Mouse (Mus musculus) ES-Bruce4 (cell line): ENCODE results near the gene Luzp2.

Experiments used
- CTCF ChIP-seq: IDR thresholded peaks from one replicate; pipeline ENCODE4 v1.8.1; 2011; ENCODE audit warnings: low read depth, low read length
- POLR2A ChIP-seq: IDR thresholded peaks from one replicate; pipeline ENCODE4 v1.8.1; 2011; ENCODE audit warnings: low read length; ENCODE audit not compliant: insufficient read depth

DNA sequence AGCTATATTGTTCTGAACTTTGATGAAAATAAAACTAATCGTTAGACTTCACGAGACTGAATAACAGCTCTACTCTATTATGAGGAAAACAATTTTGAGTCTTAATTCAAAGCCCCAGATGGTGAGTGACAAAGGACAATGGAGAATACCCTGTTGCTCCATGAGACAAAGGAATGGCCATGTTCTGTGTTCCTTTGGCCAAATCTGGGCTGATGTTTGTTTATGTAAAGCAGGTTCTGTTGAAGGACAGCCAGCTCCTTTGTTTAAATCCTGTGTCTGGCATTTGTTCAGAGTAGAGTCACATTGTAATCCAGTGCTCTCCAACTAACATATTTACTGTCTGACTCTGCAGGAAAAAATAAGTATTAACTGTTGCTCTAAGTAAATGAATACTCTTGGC lies 121.5 kb downstream of the Luzp2 start:
- TF ChIP-seq POLR2A (no peak), CTCF (no peak)
